Mouse (Mus musculus) brain, embryonic 14.5 days (tissue): ENCODE measurements around the gene Crhbp. TPM values are rescaled to one million over a fixed set of nuclear protein-coding genes. Genes with fewer than 3 reads are reported as not detected.

Source experiments
- DNase-seq: peaks from one replicate; pipeline ENCODE4 v3.0.0-alpha.2; 2011; ENCODE audit warnings: low read depth
- CTCF ChIP-seq: fragments of 200-500 bp; IDR thresholded peaks from 2 replicates; pipeline ENCODE4 v1.5.1; 2012; ENCODE audit warnings: inconsistent platforms, mild to moderate bottlenecking, moderate library complexity, borderline replicate concordance; ENCODE audit not compliant: insufficient read depth, insufficient read length; ENCODE audit errors: extremely low read depth
- POLR2A ChIP-seq: fragments of 200-500 bp; IDR thresholded peaks from 2 replicates; pipeline ENCODE4 v1.6.1; 2012; ENCODE audit warnings: mild to moderate bottlenecking, inconsistent platforms, borderline replicate concordance; ENCODE audit not compliant: poor library complexity, insufficient read depth, insufficient read length, severe bottlenecking; ENCODE audit errors: extremely low read depth
- polyA plus RNA-seq: library from polyadenylated mRNA; depleted of rRNA; stranded (reverse); fragments of >200 nt; gene quantifications from 2 replicates; pipeline ENCODE4 v1.2.3, GENCODE M21; 2012

The Crhbp gene
- polyA plus RNA-seq, 1 experiment, result 3.2 TPM

- TF ChIP-seq POLR2A, result no peak
- no peak for TF ChIP-seq CTCF
- no peak for DNase-seq
Measured at GRCm38 (mm10) chr13:95450636-95451210, 6.0 kb upstream of the Crhbp start.

GRCm38 (mm10) chr13:95449730-95450129, 5.0 kb upstream of the Crhbp start:
- no peak for DNase-seq
- TF ChIP-seq CTCF, result no peak
- no peak for TF ChIP-seq POLR2A

GRCm38 (mm10) chr13:95444291-95444690, 433 bp downstream of the Crhbp start:
- DNase-seq, result no peak
- TF ChIP-seq CTCF (no peak), POLR2A (no peak)

GRCm38 (mm10) chr13:95443376-95444233, 1.1 kb downstream of the Crhbp start:
- DNase-seq, result peak; percentile 70
- TF ChIP-seq POLR2A (no peak), CTCF (peak; percentile 59)

GRCm38 (mm10) chr13:95442901-95443300, 1.8 kb downstream of the Crhbp start:
- no peak for DNase-seq
- TF ChIP-seq POLR2A, result no peak
- no peak for TF ChIP-seq CTCF

- TF ChIP-seq POLR2A, result no peak
- TF ChIP-seq CTCF, result no peak
- no peak for DNase-seq
Measured at GRCm38 (mm10) chr13:95439569-95439968, 5.2 kb downstream of the Crhbp start.

GRCm38 (mm10) chr13:95431760-95432159, 13.0 kb downstream of the Crhbp start:
- peak; percentile 27 for DNase-seq
- no peak for TF ChIP-seq CTCF
- no peak for TF ChIP-seq POLR2A

- no peak for DNase-seq
- TF ChIP-seq CTCF (no peak), POLR2A (no peak)
Measured at GRCm38 (mm10) chr13:95427499-95427898, 17.2 kb downstream of the Crhbp start.

GRCm38 (mm10) chr13:95426421-95426820, 18.3 kb downstream of the Crhbp start:
- TF ChIP-seq CTCF (no peak), POLR2A (no peak)

GRCm38 (mm10) chr13:95425484-95425883, 19.2 kb downstream of the Crhbp start:
- TF ChIP-seq CTCF (no peak), POLR2A (no peak)
- DNase-seq, result peak; percentile 58

More at GRCm38 (mm10) chr13:95426421-95426820, 18.3 kb downstream of the Crhbp start:
- DNase-seq, result no peak

- peak; percentile 45 for DNase-seq
- no peak for TF ChIP-seq CTCF
- TF ChIP-seq POLR2A, result no peak
Measured at GRCm38 (mm10) chr13:95424932-95425331, 19.8 kb downstream of the Crhbp start.
